Mouse (Mus musculus) cortical plate, adult 2 months (tissue): ENCODE data around the gene Tspan18.

ENCODE experiments used
- CTCF ChIP-seq: fragments of 200-500 bp; IDR thresholded peaks from 2 replicates; pipeline ENCODE4 v1.5.1; 2011; ENCODE audit warnings: mild to moderate bottlenecking, control low read depth, low read length; ENCODE audit not compliant: insufficient read depth; ENCODE audit errors: extremely low read depth
- POLR2A ChIP-seq: fragments of 200-500 bp; IDR thresholded peaks from 2 replicates; pipeline ENCODE4 v1.6.1; 2011; ENCODE audit warnings: mild to moderate bottlenecking, low read length, control low read depth; ENCODE audit not compliant: insufficient read depth; ENCODE audit errors: extremely low read depth

GRCm38 (mm10) chr2:93345663-93346268 is 11.5 kb upstream of the Tspan18 start:
- TF ChIP-seq CTCF (no peak), POLR2A (no peak)
